Mouse (Mus musculus): ENCODE measurements at regions not wholly inside any gene's neighbourhood (a gene's known extent, or its start where the extent isn't known, plus 50 kb on each side); places are given as distances from the start of the nearest gene placed in this dataset.

- no peaks in the 10 kb centered on the region for H3K36me3 ChIP-seq (ENCODE audit: control insufficient read depth, insufficient read depth)
- no peaks in the 10 kb centered on the region for H3K27me3 ChIP-seq (replicated peaks; ENCODE audit: control insufficient read depth, insufficient read depth, low read length)
- H3K4me3 ChIP-seq (replicated peaks; ENCODE audit: low read length), result no peak overlapping the region
- no peaks in the 10 kb centered on the region for H3K9me3 ChIP-seq (ENCODE audit: control insufficient read depth, low read length)
- peak; percentile 25 for ATAC-seq
- H3K4me2 ChIP-seq (ENCODE audit: low read length), result no peak overlapping the region
- peaks cover 13% of the 10 kb centered on the region for H3K4me1 ChIP-seq (replicated peaks; ENCODE audit: control insufficient read depth, insufficient read depth, low read length)
- 41% methylated on average over 1 of the region's 1 CpGs for WGBS
- H3K27ac ChIP-seq (ENCODE audit: low read length), result no peak overlapping the region
- H3K9ac ChIP-seq (replicated peaks; ENCODE audit: low read depth, low read length), result no peak overlapping the region
These were observed 65.7 kb upstream of the Zeb2 start for GRCm38 (mm10) chr2:45182876-45183275.

DNA sequence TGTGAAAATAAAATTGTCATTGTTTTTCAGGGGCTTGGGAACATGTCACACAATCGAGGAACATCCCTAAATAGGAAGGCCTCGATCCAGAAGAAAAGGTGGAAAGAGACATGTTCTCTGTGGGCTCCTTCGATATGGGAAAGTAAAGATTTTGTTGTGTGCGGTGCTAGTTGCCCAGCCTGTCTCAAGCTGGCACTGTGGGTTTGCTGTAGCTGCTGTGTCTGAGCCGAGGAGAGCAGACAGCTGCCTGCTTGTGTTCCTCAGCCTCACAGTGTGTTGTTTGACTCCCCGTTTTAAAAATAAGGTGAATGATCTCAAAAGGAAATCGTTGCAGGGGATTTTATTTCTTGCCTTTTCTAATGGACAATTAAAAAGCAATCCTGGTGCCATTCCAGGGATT, 64.4 kb upstream of the Zeb2 start:
- Histone ChIP-seq H3K4me1 (replicated peaks; ENCODE audit: control insufficient read depth, insufficient read depth, low read length) (peaks cover 13% of the 10 kb centered on the region), H3K4me3 (replicated peaks; ENCODE audit: low read length) (no peak overlapping the region), H3K9me3 (ENCODE audit: control insufficient read depth, low read length) (no peaks in the 10 kb centered on the region), H3K36me3 (ENCODE audit: control insufficient read depth, insufficient read depth) (no peaks in the 10 kb centered on the region), H3K27me3 (replicated peaks; ENCODE audit: control insufficient read depth, insufficient read depth, low read length) (no peaks in the 10 kb centered on the region), H3K9ac (replicated peaks; ENCODE audit: low read depth, low read length) (peak overlapping the region; percentile 29; the same call in 1 of the 2 replicates), H3K4me2 (ENCODE audit: low read length) (peak overlapping the region; percentile 21; the same call in 1 of the 2 replicates), H3K27ac (ENCODE audit: low read length) (peak overlapping the region; percentile 15; the same call in 1 of the 2 replicates)
- 25% methylated on average over 7 of the region's 7 CpGs for WGBS
- peak; percentile 89 for ATAC-seq

DNA sequence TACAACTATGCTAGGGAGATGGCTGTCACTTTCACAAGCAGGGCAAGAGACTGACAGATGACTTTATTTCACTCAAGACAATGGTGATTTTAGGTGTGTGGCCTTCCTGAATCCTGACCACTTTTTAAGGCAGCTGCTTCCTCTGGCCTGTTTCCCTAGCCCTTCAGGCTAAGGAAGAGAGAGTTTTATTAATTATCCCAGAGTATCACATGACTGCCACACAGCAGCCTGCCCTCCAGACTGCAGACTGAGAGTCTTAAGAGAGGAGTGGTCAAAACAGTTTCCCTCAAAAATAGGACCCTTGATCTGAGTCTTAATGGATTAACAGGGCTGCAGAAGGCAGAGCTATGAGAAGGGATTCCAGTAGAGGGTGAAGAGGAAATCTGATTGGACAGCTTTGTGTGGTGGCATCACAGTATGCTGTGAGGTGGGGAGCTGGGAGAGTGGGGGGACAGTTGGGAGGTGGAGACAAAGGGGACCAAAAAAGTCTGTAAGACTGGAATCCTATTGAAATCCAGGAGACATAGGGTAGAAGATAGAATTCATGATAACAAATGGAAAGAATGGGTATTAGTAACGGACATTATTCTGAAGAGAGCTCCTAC, 61.8 kb upstream of the Zeb2 start:
- H3K27ac ChIP-seq (ENCODE audit: low read length), result no peak overlapping the region
- H3K27me3 ChIP-seq (replicated peaks; ENCODE audit: control insufficient read depth, insufficient read depth, low read length), result no peaks in the 10 kb centered on the region
- no peak for ATAC-seq
- no peaks in the 10 kb centered on the region for H3K36me3 ChIP-seq (ENCODE audit: control insufficient read depth, insufficient read depth)
- H3K4me2 ChIP-seq (ENCODE audit: low read length), result no peak overlapping the region
- H3K9me3 ChIP-seq (ENCODE audit: control insufficient read depth, low read length), result peaks cover 4% of the 10 kb centered on the region; the same call in 1 of the 2 replicates
- H3K4me3 ChIP-seq (replicated peaks; ENCODE audit: low read length), result no peak overlapping the region
- 91% methylated on average over 1 of the region's 1 CpGs for WGBS
- peaks cover 7% of the 10 kb centered on the region for H3K4me1 ChIP-seq (replicated peaks; ENCODE audit: control insufficient read depth, insufficient read depth, low read length)
- no peak overlapping the region for H3K9ac ChIP-seq (replicated peaks; ENCODE audit: low read depth, low read length)

DNA sequence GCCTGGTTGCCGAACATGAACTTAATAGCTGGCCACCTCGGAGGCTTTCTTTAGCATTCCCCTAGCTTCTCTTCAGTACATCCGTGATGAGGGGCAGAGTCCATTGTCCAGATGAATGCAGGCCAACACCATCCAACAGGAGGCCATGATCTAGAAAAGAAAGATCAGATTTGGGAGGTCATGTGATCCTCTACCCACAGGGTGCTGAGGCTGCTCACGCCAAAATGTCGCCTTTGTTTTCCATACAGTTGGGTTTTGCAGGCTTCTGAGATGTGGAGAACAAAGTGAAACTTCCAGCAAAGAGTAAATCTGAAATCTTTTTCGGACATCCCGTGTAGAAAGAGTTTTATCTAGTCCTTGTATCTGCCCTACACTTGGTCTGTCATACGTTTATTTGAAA, 55.2 kb upstream of the Zeb2 start:
- 79% methylated on average over 8 of the region's 8 CpGs for WGBS

GRCm38 (mm10) chr2:45171520-45172173, 54.5 kb upstream of the Zeb2 start:
- Histone ChIP-seq H3K36me3 (ENCODE audit: control insufficient read depth, insufficient read depth) (no peaks in the 10 kb centered on the region), H3K4me2 (ENCODE audit: low read length) (no peak overlapping the region), H3K9me3 (ENCODE audit: control insufficient read depth, low read length) (peaks cover 4% of the 10 kb centered on the region; the same call in 1 of the 2 replicates), H3K27ac (ENCODE audit: low read length) (no peak overlapping the region), H3K4me1 (replicated peaks; ENCODE audit: control insufficient read depth, insufficient read depth, low read length) (peaks cover 16% of the 10 kb centered on the region), H3K9ac (replicated peaks; ENCODE audit: low read depth, low read length) (no peak overlapping the region), H3K27me3 (replicated peaks; ENCODE audit: control insufficient read depth, insufficient read depth, low read length) (no peaks in the 10 kb centered on the region), H3K4me3 (replicated peaks; ENCODE audit: low read length) (no peak overlapping the region)
- 57% methylated on average over 12 of the region's 12 CpGs for WGBS
- ATAC-seq, result no peak

More for the DNA sequence above, 55.2 kb upstream of the Zeb2 start:
- Histone ChIP-seq H3K4me3 (replicated peaks; ENCODE audit: low read length) (no peak overlapping the region), H3K9ac (replicated peaks; ENCODE audit: low read depth, low read length) (no peak overlapping the region), H3K36me3 (ENCODE audit: control insufficient read depth, insufficient read depth) (no peaks in the 10 kb centered on the region), H3K27me3 (replicated peaks; ENCODE audit: control insufficient read depth, insufficient read depth, low read length) (no peaks in the 10 kb centered on the region), H3K4me1 (replicated peaks; ENCODE audit: control insufficient read depth, insufficient read depth, low read length) (peaks cover 16% of the 10 kb centered on the region), H3K9me3 (ENCODE audit: control insufficient read depth, low read length) (peaks cover 4% of the 10 kb centered on the region; the same call in 1 of the 2 replicates), H3K27ac (ENCODE audit: low read length) (no peak overlapping the region), H3K4me2 (ENCODE audit: low read length) (no peak overlapping the region)
- ATAC-seq, result no peak

DNA sequence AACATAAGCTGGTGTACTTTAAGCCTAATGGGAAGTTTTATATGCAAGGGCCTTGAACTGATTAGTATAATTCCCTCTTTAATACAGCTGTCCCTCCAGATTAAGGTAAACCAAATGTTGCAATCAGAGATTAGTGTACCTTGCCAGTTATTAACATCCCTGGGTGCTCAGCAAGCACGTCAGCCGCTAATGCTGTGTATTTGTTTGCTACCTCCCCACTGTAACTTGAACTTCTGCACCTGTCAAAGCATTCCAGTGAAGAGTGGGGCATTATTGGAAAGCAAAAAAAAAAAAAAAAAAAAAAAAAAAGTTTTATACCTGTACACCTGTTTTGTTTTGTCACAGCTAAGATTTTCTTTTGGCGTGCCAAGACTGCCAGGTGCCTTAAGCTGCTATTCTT, 53.1 kb upstream of the Zeb2 start:
- Histone ChIP-seq H3K4me3 (replicated peaks; ENCODE audit: low read length) (no peak overlapping the region), H3K27me3 (replicated peaks; ENCODE audit: control insufficient read depth, insufficient read depth, low read length) (no peaks in the 10 kb centered on the region), H3K4me2 (ENCODE audit: low read length) (no peak overlapping the region), H3K36me3 (ENCODE audit: control insufficient read depth, insufficient read depth) (no peaks in the 10 kb centered on the region), H3K9ac (replicated peaks; ENCODE audit: low read depth, low read length) (no peak overlapping the region), H3K27ac (ENCODE audit: low read length) (no peak overlapping the region), H3K4me1 (replicated peaks; ENCODE audit: control insufficient read depth, insufficient read depth, low read length) (peaks cover 16% of the 10 kb centered on the region), H3K9me3 (ENCODE audit: control insufficient read depth, low read length) (peaks cover 3% of the 10 kb centered on the region; the same call in 1 of the 2 replicates)
- 50% methylated on average over 3 of the region's 3 CpGs for whole genome bisulfite sequencing
- ATAC-seq, result no peak

DNA sequence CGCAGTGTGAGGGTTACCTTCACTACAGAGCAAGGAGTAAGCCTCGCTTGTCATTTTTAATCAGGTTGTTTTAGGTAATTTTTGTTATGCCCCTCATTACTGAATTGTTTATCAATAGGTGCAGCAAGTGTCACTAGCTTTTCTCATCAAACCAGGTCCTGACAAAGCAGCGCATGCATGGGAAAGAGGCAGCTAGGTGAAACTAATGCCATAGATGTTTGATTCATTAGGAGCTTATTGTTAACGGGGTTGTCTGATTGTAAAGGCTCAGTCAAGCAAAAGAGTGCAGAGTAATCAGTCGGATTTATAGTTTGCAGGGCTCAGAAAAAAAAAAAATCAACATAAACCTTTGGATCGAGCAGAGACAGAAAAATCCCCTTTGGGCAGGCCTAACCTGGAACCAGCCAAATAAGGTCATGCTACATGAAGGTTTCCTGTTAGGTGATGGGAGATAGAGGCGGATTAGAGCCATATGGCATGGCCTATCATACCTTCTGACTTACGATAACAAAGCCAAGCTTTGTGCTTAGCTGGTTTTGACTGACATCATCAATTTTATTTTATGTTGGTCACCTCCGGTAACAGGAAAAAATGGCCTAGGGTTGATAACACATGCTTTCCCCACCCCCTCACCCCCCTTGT, 52.4 kb upstream of the Zeb2 start:
- Histone ChIP-seq H3K27me3 (replicated peaks; ENCODE audit: control insufficient read depth, insufficient read depth, low read length) (no peaks in the 10 kb centered on the region), H3K4me2 (ENCODE audit: low read length) (no peak overlapping the region), H3K36me3 (ENCODE audit: control insufficient read depth, insufficient read depth) (no peaks in the 10 kb centered on the region), H3K27ac (ENCODE audit: low read length) (no peak overlapping the region), H3K9ac (replicated peaks; ENCODE audit: low read depth, low read length) (no peak overlapping the region), H3K4me1 (replicated peaks; ENCODE audit: control insufficient read depth, insufficient read depth, low read length) (peaks cover 16% of the 10 kb centered on the region), H3K4me3 (replicated peaks; ENCODE audit: low read length) (no peak overlapping the region), H3K9me3 (ENCODE audit: control insufficient read depth, low read length) (no peaks in the 10 kb centered on the region)
- 0 out of 2 replicates have a peak, but pooled peaks have one; percentile 10 for ATAC-seq
- WGBS, result 13% methylated on average over 9 of the region's 9 CpGs

- Histone ChIP-seq H3K4me3 (replicated peaks; ENCODE audit: low read length) (no peak overlapping the region), H3K27ac (ENCODE audit: low read length) (no peak overlapping the region), H3K36me3 (ENCODE audit: control insufficient read depth, insufficient read depth) (no peaks in the 10 kb centered on the region), H3K9ac (replicated peaks; ENCODE audit: low read depth, low read length) (no peak overlapping the region), H3K27me3 (replicated peaks; ENCODE audit: control insufficient read depth, insufficient read depth, low read length) (no peaks in the 10 kb centered on the region), H3K4me1 (replicated peaks; ENCODE audit: control insufficient read depth, insufficient read depth, low read length) (peaks cover 16% of the 10 kb centered on the region), H3K9me3 (ENCODE audit: control insufficient read depth, low read length) (no peaks in the 10 kb centered on the region), H3K4me2 (ENCODE audit: low read length) (no peak overlapping the region)
- 0 out of 2 replicates have a peak, but pooled peaks have one; percentile 12 for ATAC-seq
- WGBS, result 70% methylated on average over 3 of the region's 3 CpGs
These were observed 51.4 kb upstream of the Zeb2 start for GRCm38 (mm10) chr2:45168606-45169005.
